Mouse (Mus musculus) hematopoietic stem cell, adult 5-6 weeks (primary cell): ENCODE measurements at regions not wholly inside any gene's neighbourhood (a gene's known extent, or its start where the extent isn't known, plus 50 kb on each side); places are given as distances from the start of the nearest gene placed in this dataset.
A peak's percentile ranks its signal among the peaks of the same experiment; 100 is the strongest.

ENCODE experiments used
- ATAC-seq, 2 experiments: fragments of 125-278 bp in 1 of 2; replicated peaks in 1 of 2; 2 replicates each; pipeline ENCODE4 v1.8.0; 2016 to 2017; ENCODE audit warnings: inconsistent platforms in 2 of 2, mild to moderate bottlenecking in 2 of 2, moderate number of reproducible peaks in 2 of 2, low read depth in 1 of 2, moderate TSS enrichment in 1 of 2; ENCODE audit not compliant: low FRiP score in 2 of 2, poor library complexity in 2 of 2, severe bottlenecking in 2 of 2, insufficient read depth in 1 of 2, low TSS enrichment in 1 of 2

DNA sequence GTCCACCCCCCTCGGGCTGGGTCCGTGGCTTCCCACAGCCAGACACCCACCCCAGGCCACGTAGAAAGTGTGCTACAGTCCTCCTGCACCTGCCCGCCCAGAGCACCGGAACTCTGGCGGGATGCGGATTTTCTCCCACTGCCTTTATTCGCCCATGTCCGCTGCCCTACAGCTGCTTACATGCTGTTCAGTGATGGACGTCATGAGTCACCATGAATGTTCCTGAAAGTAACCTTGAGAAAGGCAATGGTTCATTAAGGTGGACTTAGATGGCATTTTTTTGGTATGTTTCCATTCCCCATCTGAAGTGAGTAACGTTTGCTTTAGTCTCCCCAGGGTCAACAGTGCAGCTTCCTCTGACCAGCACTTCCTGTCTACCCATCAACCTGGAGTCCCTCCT lies 497.8 kb downstream of the Dcdc2c start:
- no peak for ATAC-seq

- no peak for ATAC-seq
These were observed 504.2 kb downstream of the Dcdc2c start for GRCm38 (mm10) chr12:28047989-28048388.

DNA sequence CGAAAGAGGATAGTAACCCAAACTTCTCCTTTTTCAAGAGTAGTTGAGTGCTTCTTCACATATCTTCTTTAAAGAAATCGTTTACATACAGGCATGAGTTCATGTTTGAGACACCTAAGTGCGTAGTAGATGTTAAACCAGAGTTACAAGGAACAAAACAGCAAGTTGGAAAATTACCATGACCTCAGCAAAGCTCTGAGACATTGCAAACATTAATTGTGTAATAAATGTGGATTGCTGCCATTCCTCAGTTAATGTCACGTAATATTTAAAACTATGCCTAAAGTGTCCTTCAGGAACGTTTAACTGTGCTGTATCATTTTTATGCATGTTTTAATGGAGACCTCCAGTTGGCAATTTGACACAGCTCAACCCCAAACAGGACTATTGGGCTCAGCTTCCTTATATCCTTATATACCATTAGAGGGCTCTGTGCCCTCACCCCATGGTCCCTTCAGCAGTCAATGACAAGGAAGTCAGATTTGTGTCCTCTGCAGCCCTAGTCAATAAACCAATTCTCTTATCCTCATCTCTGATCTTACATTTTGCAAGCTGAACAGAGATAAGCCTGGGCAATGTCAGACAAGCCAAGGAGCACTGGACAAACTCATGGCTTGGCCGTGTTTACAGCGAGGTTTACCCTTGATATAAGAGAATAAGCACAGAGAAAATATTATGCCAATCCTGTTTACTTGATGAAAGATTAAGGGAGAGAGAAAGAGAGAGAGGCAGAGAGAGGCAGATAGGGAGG lies 513.9 kb downstream of the Dcdc2c start:
- ATAC-seq, result no peak

DNA sequence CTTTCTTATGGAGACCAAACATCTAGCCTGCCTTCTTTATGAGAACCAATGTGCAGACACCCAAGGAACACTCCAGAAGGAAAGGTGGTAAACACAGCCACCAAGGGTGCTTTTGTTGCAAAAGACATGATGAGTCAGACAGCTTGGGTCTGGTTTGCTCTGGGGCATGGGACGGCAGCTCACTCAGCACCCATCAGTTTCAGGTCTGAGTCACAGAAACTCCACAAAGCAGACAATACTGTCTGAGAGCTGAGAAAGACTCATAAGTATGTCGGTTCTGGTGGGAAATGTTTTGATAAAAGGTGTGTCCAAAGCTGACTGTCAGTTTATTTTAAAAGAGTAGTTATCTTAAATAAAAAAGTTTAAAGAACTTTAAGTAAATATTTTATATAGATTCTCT lies 553.0 kb downstream of the Dcdc2c start:
- no peak for ATAC-seq

DNA sequence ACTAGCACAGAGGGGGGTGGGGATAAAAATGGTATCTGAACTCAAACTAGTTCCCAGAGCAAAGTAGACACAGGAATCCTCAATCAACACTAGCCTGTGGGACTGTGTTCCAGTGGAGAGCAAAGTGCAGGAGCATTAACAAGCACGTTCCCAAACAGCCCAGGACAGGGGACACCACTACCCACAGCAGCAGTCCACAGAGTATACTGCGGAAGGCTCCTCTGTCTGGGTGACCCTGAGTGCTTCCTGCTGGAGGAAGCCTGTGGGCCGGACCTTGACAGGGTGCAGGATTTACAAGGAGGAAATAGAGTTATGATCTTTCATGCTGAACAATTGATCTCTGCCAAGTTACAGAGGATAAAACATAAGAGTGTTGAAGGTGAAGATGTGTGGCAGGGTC lies 560.0 kb downstream of the Dcdc2c start:
- peak; percentile 66 to 80; a peak in 3 of 4 replicates for ATAC-seq

- ATAC-seq, result no peak
These were observed 567.8 kb downstream of the Dcdc2c start for GRCm38 (mm10) chr12:27984261-27984841.

DNA sequence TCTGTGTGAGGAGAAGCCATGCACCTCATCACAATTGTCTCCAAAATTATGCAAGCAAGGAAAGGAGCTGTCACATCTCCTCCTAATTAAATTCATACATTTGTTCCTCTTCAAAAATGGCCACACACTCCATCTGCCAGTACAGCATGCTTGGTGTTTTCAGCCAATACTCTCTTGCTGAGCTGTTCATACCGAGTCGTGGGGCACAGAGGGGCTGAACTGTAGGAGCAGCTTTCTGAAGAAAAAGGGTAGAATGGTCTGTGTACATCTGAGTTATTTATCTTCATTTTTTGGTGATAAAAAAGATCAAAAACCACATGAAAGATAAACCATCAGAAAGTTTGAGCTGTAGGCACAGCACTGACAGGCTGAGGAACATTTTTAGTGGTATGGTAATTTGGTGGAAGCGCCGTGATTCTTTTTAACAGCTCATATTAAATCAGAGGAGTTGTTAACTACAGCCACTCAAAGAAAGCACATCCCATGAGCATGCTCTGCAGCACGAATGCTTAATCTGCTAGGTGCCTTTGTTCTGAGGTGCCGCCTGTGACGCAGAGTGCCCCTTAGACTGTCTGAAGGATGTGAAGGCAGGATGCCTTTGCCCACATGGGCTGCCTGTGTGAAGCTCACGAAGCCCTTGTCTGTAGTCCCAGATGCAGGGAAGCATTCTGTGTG lies 573.8 kb downstream of the Dcdc2c start:
- no peak for ATAC-seq

DNA sequence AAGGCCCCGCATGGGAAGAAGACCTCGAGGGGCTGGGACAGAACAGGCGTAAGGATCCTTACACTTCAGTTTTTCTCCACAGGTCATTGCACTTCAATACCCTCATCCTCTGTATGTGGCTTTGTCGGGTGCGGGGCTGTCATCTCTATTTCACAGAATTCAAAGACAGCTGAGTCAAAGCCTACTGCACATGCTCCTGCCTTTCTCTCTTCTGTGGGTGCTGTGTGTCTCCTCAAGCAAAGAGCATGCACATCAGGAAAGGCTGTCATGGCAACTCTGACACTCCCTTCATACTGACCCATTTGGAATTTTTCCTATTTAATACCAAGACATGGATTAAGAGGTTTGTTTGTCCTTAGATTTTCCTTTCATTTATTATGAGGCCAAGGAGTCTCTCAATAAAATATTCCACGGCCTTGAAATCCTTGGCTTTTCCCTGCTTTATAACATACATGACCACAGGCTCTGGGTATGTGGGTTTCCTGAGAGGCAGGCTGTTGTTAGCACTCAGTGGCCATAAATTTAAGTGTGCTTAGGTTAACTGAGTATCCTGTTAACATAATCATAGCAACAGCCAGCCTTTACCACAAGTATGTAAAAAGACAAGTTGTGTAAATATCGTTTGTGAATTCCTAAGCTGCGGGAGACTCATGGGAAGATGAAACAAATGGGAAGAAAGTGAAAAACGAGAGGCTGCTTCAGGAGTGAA lies 574.5 kb downstream of the Dcdc2c start:
- no peak for ATAC-seq

DNA sequence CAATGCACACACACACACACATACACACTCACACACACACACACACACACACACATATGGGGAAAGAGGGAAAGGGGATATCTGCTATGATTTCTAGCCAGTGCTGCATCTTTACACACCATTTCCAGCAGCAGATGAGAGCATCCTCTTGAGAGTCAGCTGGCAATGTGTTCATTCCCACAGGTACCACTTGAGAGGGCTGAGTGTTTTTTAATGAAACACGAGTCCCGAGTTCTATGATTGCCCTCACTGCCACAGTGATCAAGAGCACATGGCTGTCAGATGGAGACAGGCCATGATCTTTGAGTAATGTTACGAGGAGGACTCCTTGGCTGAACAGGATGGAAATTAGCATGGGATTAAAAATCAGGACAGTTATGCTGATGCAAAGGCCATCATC lies 589.3 kb downstream of the Dcdc2c start:
- ATAC-seq, result no peak

DNA sequence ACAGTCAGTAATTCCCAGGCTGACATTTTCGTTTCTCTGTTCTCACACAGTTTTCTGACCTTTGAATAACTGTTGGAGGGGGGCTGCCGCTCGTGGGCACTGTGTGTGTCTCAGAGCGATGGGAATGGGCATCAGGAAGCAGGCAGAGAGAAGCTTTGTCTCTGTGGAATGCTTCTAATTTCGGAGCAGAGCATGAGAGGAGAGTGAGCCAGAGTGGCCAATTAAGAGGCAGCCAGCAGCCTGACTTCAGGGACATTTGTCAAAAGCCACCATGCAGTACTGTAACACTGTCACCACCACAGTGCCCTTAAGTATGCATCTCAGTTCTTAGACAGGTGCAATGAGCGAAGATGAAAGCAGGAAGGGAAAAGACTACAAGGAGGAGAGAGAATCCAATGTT lies 592.1 kb downstream of the Dcdc2c start:
- no peak for ATAC-seq

DNA sequence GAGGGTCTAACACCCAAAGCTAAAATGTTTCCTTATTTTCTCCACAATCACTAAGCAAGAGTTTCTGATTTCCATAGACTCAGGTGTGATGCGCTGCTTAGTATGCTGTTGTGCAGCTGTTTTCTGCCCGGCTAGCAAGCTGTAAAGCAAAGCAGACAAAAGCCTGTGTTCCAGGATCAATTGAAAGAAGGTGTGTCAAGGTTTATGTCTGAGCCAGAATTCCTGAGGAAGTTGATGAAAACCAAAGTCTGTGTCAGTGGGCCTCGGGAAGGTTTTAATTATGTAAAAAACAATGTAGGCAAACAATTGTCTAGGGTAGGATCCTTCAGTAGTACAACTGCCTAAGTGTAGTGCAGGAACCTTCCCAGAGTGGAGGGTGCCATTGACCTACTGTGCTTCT lies 604.6 kb downstream of the Dcdc2c start:
- ATAC-seq, result no peak

GRCm38 (mm10) chr12:27946866-27947459 lies 604.6 kb upstream of the Sox11 start:
- no peak for ATAC-seq

- ATAC-seq, result no peak
These were observed 603.0 kb upstream of the Sox11 start for GRCm38 (mm10) chr12:27945411-27945810.

- no peak for ATAC-seq
These were observed 598.7 kb upstream of the Sox11 start for GRCm38 (mm10) chr12:27941053-27941452.

DNA sequence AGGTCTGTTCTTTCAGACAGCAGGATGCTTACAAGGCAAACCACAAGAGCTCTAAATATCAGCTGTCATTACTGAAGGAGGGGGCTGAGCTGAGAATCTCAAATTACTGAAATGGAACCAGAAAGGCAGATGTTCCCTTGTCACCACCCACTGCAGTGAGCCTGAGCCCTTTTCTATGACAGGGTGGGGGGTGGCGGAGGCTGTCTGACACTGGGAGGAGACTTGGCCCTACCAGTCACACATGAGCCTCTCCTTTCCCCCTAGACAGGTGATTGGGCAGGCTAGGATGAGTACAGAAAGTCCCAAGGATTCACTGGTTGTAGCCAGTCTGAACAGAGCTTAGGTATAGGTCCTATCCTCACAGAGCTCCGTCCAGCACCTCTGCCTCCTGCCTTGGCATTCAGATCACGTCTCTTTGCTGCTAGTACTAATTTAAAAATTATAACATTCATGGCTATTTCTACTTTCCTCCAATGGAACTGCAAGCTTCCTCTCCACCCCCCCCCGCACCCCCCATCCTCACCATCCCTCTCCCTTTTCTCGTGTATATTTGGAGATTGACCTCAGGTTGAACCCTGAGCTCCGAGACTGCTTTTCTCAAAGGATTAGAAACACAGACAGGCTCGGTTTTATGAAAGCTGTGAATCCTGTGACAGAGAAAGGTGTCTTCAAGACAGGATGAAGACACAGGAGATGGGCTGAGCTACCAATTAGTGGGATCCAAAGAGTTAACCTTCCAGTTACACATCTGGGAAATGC lies 590.2 kb upstream of the Sox11 start:
- ATAC-seq, result no peak

GRCm38 (mm10) chr12:27928366-27928963 lies 586.1 kb upstream of the Sox11 start:
- ATAC-seq, result no peak

GRCm38 (mm10) chr12:27926730-27927129 lies 584.4 kb upstream of the Sox11 start:
- no peak for ATAC-seq
